Mouse (Mus musculus) brain, embryonic 14.5 days (tissue): ENCODE measurements around the gene Npepl1.

ENCODE experiments used
- CTCF ChIP-seq: fragments of 200-500 bp; IDR thresholded peaks from 2 replicates; pipeline ENCODE4 v1.5.1; 2012; ENCODE audit warnings: inconsistent platforms, mild to moderate bottlenecking, moderate library complexity, borderline replicate concordance; ENCODE audit not compliant: insufficient read depth, insufficient read length; ENCODE audit errors: extremely low read depth
- POLR2A ChIP-seq: fragments of 200-500 bp; IDR thresholded peaks from 2 replicates; pipeline ENCODE4 v1.6.1; 2012; ENCODE audit warnings: mild to moderate bottlenecking, inconsistent platforms, borderline replicate concordance; ENCODE audit not compliant: poor library complexity, insufficient read depth, insufficient read length, severe bottlenecking; ENCODE audit errors: extremely low read depth

DNA sequence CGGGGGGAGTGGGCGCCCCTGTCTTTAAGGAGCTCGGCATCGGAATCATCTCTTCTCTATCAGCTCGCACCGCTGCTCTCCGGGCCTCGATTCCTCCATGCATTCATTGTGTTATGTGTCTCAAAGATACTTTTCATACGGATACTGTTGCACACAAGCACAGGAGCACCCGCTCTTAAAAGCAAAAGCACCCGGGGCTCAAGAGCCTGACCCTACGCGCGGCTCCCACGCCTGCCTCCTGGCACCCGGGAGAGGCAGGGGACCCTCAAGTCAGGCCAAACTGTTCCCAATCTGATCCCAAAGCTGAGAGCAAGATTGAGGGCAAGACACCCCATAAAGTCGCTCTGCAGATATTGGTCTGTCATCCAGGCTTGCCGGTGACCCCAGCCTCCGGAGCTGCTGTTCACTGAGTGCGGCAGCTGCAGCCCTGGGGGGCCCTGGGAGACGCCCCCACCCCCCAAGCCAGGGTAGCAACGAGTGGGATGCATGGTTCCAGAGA, 35.0 kb upstream of the Npepl1 start:
- no peak for TF ChIP-seq CTCF
- no peak for TF ChIP-seq POLR2A
